Mouse (Mus musculus): Measurements from ENCODE around the gene Clasp2.

DNA sequence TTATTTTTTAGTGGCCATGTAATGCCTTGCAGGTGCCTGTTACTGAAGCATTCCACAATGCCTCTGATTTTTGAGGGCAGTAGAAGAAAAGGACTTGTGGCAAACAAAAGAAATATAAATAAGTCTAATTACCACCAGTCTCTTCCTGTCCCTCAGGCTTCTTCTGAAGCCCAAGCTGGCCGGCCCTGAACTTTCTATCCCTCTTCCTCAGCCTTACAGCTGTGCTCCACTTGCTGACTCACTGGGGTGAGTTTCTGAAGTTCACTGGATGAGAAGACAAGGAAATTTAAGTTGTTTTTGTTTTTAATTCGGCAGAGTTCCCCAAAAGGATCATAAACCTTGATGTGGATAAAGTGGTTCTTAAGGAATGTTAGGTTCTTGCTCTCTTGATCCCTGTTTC lies 74.6 kb downstream of the Clasp2 start:
- TF ChIP-seq CTCF (conservative IDR thresholded peaks at IDR 0.05; ENCODE audit: low read length) (no peak), NANOG (IDR thresholded peaks at IDR 0.05; ENCODE audit: borderline replicate concordance, low read length) (no peak)
